Mouse (Mus musculus): ENCODE data around the gene Stxbp2.

Stxbp2 gene

DNA sequence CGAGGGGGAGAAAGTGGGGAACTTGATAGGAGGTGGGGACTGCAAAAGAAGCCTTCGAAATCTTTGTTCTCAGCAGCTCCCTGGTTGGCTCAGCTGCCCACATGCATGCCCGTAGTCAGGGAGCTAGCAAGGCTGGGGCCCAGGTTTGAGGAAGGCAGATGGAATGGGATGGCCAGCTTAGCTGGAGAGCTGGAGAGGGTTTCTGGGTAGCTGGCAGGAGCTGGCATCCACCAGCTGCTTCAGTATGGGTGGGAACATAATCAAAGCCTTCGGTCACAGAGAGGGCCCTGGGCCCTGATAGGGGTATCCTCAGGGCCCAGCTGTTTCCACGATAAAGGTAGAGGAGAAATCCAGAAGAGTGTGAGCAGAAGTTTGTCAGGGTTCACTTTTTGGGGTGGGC is 51.7 kb downstream of the Stxbp2 start:
- no peak for DNase-seq (ENCODE audit: low spot score in 2 of 2)

- DNase-seq (ENCODE audit: low spot score in 2 of 2): no peak
Observed at GRCm38 (mm10) chr8:3683408-3684176, 52.8 kb downstream of the Stxbp2 start.

DNA sequence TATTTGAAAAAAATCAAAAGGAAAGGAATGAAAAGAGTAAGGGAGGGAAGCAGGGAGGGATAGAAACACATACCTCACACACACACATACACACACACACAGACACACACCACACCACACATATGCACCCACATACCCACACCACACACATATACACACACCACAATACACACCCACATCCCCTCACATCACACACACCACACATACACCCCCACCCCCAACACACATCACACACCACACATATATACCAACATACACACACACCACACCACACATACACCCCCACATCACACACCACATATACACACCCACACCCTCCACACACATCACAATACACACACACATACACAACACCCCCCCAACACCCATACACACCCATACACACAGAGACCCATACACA is 53.8 kb downstream of the Stxbp2 start:
- no peak for DNase-seq (ENCODE audit: low spot score in 2 of 2)

GRCm38 (mm10) chr8:3685422-3685821 is 54.7 kb downstream of the Stxbp2 start:
- no peak for DNase-seq (ENCODE audit: low spot score in 2 of 2)

DNA sequence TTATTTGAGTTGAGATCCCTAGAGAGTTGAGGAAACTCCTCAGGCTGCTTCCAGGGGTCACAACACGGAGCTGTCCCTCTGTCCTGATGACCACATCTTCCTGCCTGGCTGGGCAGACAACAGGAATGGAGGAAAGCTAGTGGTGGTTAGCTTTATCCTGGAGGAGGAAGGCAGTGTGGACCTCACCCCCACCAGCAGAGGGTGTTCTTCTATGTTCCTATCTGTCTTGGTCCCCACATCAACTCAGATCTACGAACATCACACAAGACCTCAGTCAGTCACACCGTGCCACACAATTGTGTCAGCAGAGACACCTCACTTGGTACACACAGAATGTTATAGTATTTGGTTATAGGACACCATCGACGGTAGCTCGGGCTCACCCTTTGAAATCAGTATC is 56.8 kb downstream of the Stxbp2 start:
- DNase-seq (ENCODE audit: low spot score in 2 of 2): no peak

DNA sequence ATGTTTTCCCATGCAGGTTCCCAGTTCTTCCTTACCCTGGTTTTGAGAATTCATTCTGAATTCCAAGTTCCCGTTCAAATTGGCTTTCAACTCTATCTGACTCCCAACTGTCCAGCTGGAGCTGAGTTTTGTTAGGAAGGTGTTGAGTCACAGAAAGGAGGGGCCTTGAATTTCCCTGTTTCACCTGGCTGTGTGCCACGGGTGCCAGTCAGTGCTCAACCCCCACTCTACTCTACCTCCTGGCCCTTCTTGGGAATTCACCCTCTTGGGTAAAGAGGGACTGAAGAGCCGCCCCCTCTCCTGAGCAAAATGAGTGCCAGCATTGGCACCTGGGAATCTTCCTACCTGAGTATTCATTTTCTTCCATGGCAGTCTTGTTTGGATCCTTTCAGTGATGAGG is 60.0 kb downstream of the Stxbp2 start:
- DNase-seq (ENCODE audit: low spot score in 2 of 2): no peak

Data from urinary bladder, adult 18-20 months (tissue).